Mouse (Mus musculus): ENCODE data around the gene Pigb.

GRCm38 (mm10) chr9:73072426-73072825, 32.2 kb upstream of the Pigb start:
- TF ChIP-seq USF1 (IDR thresholded peaks at IDR 0.05; ENCODE audit: low read depth, low read length) (no peak), CTCF (conservative IDR thresholded peaks at IDR 0.05 in 1 of 2, IDR thresholded peaks at IDR 0.05 in 1 of 2; ENCODE audit: low read depth in 2 of 2, low read length in 2 of 2) (no peak)
